Mouse (Mus musculus) gastrocnemius, adult 8-10 months (tissue): ENCODE results near the gene Nav2. TPM values are rescaled to one million over a fixed set of nuclear protein-coding genes. Genes with fewer than 3 reads are reported as not detected.

Experiments
- DNase-seq, 2 experiments: peaks; one replicate each; pipeline ENCODE4 v3.0.0; 2022; ENCODE audit warnings: low spot score in 2 of 2
- total RNA-seq, 4 experiments: library from RNA; stranded (reverse); gene quantifications; 2 replicates each; pipeline ENCODE4 v1.2.4; 2022

Nav2 gene
- total RNA-seq, 4 experiments from 2014 or later: 15.9 to 30.8 (median 25.7) TPM

- no peak for DNase-seq
Measured at GRCm38 (mm10) chr7:48932138-48932537, 23.6 kb downstream of the Nav2 start.

- no peak for DNase-seq
Measured at GRCm38 (mm10) chr7:48934816-48935215, 26.3 kb downstream of the Nav2 start.

- no peak for DNase-seq
Measured at GRCm38 (mm10) chr7:48937562-48937961, 29.0 kb downstream of the Nav2 start.

- no peak for DNase-seq
Measured at GRCm38 (mm10) chr7:48938190-48938589, 29.7 kb downstream of the Nav2 start.

- DNase-seq: no peak
Measured at GRCm38 (mm10) chr7:48948381-48949108, 40.0 kb downstream of the Nav2 start.

GRCm38 (mm10) chr7:48954501-48954900 is 46.0 kb downstream of the Nav2 start:
- DNase-seq: no peak

- DNase-seq: no peak
Measured at GRCm38 (mm10) chr7:48958528-48959315, 50.2 kb downstream of the Nav2 start.

GRCm38 (mm10) chr7:48959316-48959661 is 50.8 kb downstream of the Nav2 start:
- no peak for DNase-seq

GRCm38 (mm10) chr7:48960152-48960551 is 51.6 kb downstream of the Nav2 start:
- DNase-seq: no peak

- DNase-seq: no peak
Measured at GRCm38 (mm10) chr7:48961501-48961900, 53.0 kb downstream of the Nav2 start.

GRCm38 (mm10) chr7:48961935-48962334 is 53.4 kb downstream of the Nav2 start:
- no peak for DNase-seq

- no peak for DNase-seq
Measured at GRCm38 (mm10) chr7:48963112-48963511, 54.6 kb downstream of the Nav2 start.

- no peak for DNase-seq
Measured at GRCm38 (mm10) chr7:48963554-48963953, 55.0 kb downstream of the Nav2 start.

- no peak for DNase-seq
Measured at GRCm38 (mm10) chr7:48965796-48966512, 57.4 kb downstream of the Nav2 start.

GRCm38 (mm10) chr7:48981013-48981412 is 72.5 kb downstream of the Nav2 start:
- DNase-seq: no peak

- no peak for DNase-seq
Measured at GRCm38 (mm10) chr7:48981814-48982213, 73.3 kb downstream of the Nav2 start.

- no peak for DNase-seq
Measured at GRCm38 (mm10) chr7:48982573-48982972, 74.1 kb downstream of the Nav2 start.

GRCm38 (mm10) chr7:48991911-48992552 is 83.5 kb downstream of the Nav2 start:
- no peak for DNase-seq

- DNase-seq: no peak
Measured at GRCm38 (mm10) chr7:48995171-48995570, 86.7 kb downstream of the Nav2 start.

- no peak for DNase-seq
Measured at GRCm38 (mm10) chr7:48995701-48996100, 87.2 kb downstream of the Nav2 start.

GRCm38 (mm10) chr7:48996829-48997228 is 88.3 kb downstream of the Nav2 start:
- no peak for DNase-seq

- DNase-seq: no peak
Measured at GRCm38 (mm10) chr7:48998097-48998496, 89.6 kb downstream of the Nav2 start.
